Mouse (Mus musculus) cortical plate, adult 2 months (tissue): ENCODE results near the gene Lyrm7.

ENCODE experiments used
- CTCF ChIP-seq: fragments of 200-500 bp; IDR thresholded peaks from 2 replicates; pipeline ENCODE4 v1.5.1; 2011; ENCODE audit warnings: mild to moderate bottlenecking, control low read depth, low read length; ENCODE audit not compliant: insufficient read depth; ENCODE audit errors: extremely low read depth
- POLR2A ChIP-seq: fragments of 200-500 bp; IDR thresholded peaks from 2 replicates; pipeline ENCODE4 v1.6.1; 2011; ENCODE audit warnings: mild to moderate bottlenecking, low read length, control low read depth; ENCODE audit not compliant: insufficient read depth; ENCODE audit errors: extremely low read depth

DNA sequence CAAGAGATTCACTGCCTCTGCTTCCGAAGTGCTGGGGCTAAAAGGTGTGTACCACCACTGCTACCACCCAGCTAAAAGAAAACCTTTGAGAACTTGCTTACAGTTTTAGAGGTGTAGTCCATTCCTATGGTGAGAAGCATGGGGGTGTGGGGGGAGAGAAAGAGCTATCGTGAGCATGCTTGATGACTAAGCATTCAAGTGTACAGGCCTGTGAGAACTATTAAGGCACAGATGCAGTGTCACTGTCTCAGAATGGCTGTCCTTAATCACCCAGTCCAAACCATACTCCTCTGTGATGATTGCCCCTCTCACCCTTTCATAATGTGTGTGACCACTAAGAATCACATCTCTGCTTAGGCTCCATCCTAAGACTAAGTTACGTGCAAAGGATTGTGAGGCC, 8.6 kb upstream of the Lyrm7 start:
- no peak for TF ChIP-seq CTCF
- no peak for TF ChIP-seq POLR2A
